Mouse (Mus musculus) midbrain, embryonic 15.5 days (tissue): ENCODE measurements around the gene Epb41l2. TPM values are rescaled to one million over a fixed set of nuclear protein-coding genes. Genes with fewer than 3 reads are reported as not detected.

Experiments used
- ATAC-seq: fragments of 200-750 bp; cut with Nextera tagmentation; replicated peaks from 2 replicates; pipeline ENCODE4 v1.8.0; 2017; ENCODE audit warnings: moderate TSS enrichment
- H3K27ac ChIP-seq: fragments of 300-500 bp; sonication (generic); 2 replicates; pipeline ENCODE4 v1.5.1; 2015; ENCODE audit warnings: mild to moderate bottlenecking, inconsistent platforms
- H3K27me3 ChIP-seq: fragments of 300-500 bp; sonication (generic); replicated peaks from 2 replicates; pipeline ENCODE4 v1.6.1; 2015; ENCODE audit warnings: inconsistent platforms
- H3K36me3 ChIP-seq: fragments of 300-500 bp; sonication (generic); replicated peaks from 2 replicates; pipeline ENCODE4 v1.6.1; 2015; ENCODE audit warnings: inconsistent platforms
- H3K4me1 ChIP-seq: fragments of 300-500 bp; sonication (generic); 2 replicates; pipeline ENCODE4 v1.6.1; 2015; ENCODE audit warnings: inconsistent platforms
- H3K4me2 ChIP-seq: fragments of 300-500 bp; sonication (generic); 2 replicates; pipeline ENCODE4 v1.6.1; 2015; ENCODE audit warnings: inconsistent platforms, mild to moderate bottlenecking, moderate library complexity
- H3K4me3 ChIP-seq: fragments of 300-500 bp; sonication (generic); 2 replicates; pipeline ENCODE4 v1.5.1; 2015; ENCODE audit warnings: mild to moderate bottlenecking, inconsistent platforms
- H3K9ac ChIP-seq: fragments of 300-500 bp; sonication (generic); 2 replicates; pipeline ENCODE4 v1.6.1; 2015; ENCODE audit warnings: mild to moderate bottlenecking, inconsistent platforms
- H3K9me3 ChIP-seq: fragments of 300-500 bp; sonication (generic); 2 replicates; pipeline ENCODE4 v1.6.1; 2016; ENCODE audit warnings: inconsistent platforms
- WGBS: fragments of 180-500 bp; shearing (Covaris S2); methylation state at CpG from one replicate; pipeline ENCODE4 v1.1.7; 2015; ENCODE audit warnings: mixed read lengths; 5-methylcytosine and 5-hydroxymethylcytosine counted together
- polyA plus RNA-seq: library from polyadenylated mRNA; unstranded; fragments of >200 nt; fragmentation: Nextera tagmentation; extraction: Ambion mirVana; gene quantifications from 2 replicates; pipeline ENCODE4 v1.2.1, GENCODE M21; 2015

The Epb41l2 gene
- polyA plus RNA-seq, 1 experiment from 2014 or later: 27.7 TPM

DNA sequence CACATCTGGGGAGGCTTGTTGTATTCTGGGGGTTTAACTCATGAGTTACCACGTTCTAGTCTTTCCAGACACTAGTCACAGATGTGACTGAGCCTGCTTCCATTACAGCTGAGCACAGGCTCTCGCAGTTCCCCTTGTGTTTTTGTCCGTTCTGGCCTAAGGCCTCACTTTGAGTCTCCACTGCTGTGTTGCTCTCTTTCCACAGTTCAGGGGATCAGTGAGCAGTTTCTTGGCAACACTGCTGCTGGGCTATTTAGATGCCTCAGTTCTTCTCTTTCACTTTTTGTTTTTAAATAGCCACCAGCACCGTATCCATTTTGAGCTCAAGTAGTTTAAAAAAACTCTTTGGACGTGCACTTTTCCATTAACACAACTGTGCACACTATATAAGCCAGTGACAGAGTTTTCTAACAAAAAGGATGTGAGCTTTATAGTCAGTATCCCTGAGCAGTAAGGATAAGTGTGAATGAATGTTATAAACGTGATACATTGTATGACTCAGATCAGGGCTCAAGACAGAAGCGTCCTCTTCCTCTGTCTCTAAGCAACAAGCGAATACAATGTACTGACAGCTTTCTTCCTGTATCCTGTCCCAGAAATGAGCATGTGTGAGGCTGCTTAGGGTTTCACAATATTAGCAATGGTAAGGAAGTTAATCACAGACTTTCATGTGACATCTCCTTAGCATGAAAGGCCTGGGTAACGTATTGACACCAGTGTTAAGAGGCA is 28.1 kb upstream of the Epb41l2 start:
- ATAC-seq: no peak
- WGBS: 45% methylated on average over 9 of the region's 9 CpGs
- H3K9me3 ChIP-seq: no peaks in the 10 kb centered on the region
- no peaks in the 10 kb centered on the region for H3K36me3 ChIP-seq
- no peak overlapping the region for H3K27ac ChIP-seq
- no peak overlapping the region for H3K4me3 ChIP-seq
- no peak overlapping the region for H3K4me2 ChIP-seq
- no peaks in the 10 kb centered on the region for H3K4me1 ChIP-seq
- no peaks in the 10 kb centered on the region for H3K27me3 ChIP-seq
- H3K9ac ChIP-seq: no peak overlapping the region

DNA sequence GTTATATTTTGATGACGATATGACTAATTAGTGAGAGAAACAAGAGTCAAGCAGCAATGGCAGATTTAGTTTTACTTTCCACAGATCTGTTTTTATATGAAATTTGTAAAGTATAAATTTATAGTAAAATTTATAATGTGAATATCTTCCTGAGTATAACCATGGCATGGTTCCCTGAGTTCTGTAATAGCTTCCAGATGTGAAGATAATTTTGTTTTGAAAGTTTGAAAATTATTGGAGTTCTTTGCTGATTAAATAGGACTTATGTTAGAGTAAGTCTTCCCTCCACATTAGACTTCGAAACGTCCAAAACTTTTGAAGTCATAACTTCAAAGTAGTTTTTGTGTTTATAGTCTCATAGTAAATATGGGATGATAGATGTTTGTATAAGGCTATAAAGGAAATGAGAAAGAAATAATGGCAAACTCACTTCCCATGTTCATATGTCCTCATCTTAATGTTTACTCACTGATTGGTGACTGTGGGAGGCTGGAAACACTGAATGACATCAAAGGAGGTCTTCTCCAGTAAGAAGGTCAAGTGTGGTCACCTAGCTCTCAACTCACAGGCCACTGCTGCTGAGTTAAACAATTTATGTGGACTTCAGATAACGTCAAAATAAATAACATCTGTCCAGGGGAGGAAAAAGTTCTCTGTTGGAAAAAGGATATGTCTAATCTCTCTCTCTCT is 26.1 kb upstream of the Epb41l2 start:
- no peak for ATAC-seq
- Histone ChIP-seq H3K4me3 (no peak overlapping the region), H3K27me3 (no peaks in the 10 kb centered on the region), H3K4me1 (no peaks in the 10 kb centered on the region), H3K27ac (no peak overlapping the region), H3K9me3 (no peaks in the 10 kb centered on the region), H3K9ac (no peak overlapping the region), H3K4me2 (no peak overlapping the region), H3K36me3 (no peaks in the 10 kb centered on the region)
- 73% methylated on average over 4 of the region's 4 CpGs for WGBS

- H3K4me1 ChIP-seq: no peaks in the 10 kb centered on the region
- H3K4me2 ChIP-seq: no peak overlapping the region
- no peaks in the 10 kb centered on the region for H3K27me3 ChIP-seq
- no peak overlapping the region for H3K9ac ChIP-seq
- no peak overlapping the region for H3K4me3 ChIP-seq
- ATAC-seq: no peak
- H3K27ac ChIP-seq: no peak overlapping the region
- no peaks in the 10 kb centered on the region for H3K36me3 ChIP-seq
- 94% methylated on average over 5 of the region's 5 CpGs for WGBS
- peaks cover 8% of the 10 kb centered on the region; the same call in 1 of the 2 replicates for H3K9me3 ChIP-seq
Observed at GRCm38 (mm10) chr10:25340675-25341074, 18.9 kb upstream of the Epb41l2 start.

- ATAC-seq: no peak
- Histone ChIP-seq H3K4me2 (no peak overlapping the region), H3K4me1 (no peaks in the 10 kb centered on the region), H3K4me3 (no peak overlapping the region), H3K27me3 (no peaks in the 10 kb centered on the region), H3K27ac (no peak overlapping the region), H3K9me3 (peaks cover 8% of the 10 kb centered on the region; the same call in 1 of the 2 replicates), H3K36me3 (no peaks in the 10 kb centered on the region), H3K9ac (no peak overlapping the region)
Observed at GRCm38 (mm10) chr10:25342801-25343200, 16.8 kb upstream of the Epb41l2 start.

GRCm38 (mm10) chr10:25353941-25354340 is 5.7 kb upstream of the Epb41l2 start:
- Histone ChIP-seq H3K27me3 (no peaks in the 10 kb centered on the region), H3K36me3 (no peaks in the 10 kb centered on the region), H3K27ac (no peak overlapping the region), H3K4me2 (no peak overlapping the region), H3K4me1 (no peaks in the 10 kb centered on the region), H3K9ac (no peak overlapping the region), H3K4me3 (no peak overlapping the region), H3K9me3 (no peaks in the 10 kb centered on the region)
- WGBS: 96% methylated on average over 3 of the region's 3 CpGs
- ATAC-seq: no peak

DNA sequence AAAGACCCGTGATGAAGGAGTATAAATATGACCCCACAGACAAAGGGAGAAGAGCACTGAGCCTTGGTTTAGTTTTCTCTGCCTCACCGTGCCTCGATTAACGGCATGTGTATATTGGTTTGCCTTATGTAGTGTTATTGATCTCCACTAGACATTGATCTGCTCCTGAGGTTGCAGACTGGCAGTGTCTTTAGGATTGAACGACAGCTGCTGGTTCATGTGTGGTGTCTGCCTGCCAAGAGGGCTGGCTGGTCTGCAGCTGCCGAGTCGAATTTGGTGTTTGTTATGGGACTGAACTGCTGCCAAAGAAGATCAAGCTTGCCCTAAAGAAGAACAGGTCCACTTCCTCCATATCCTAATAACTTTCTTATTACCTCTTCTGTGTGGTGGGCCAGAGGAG is 5.2 kb upstream of the Epb41l2 start:
- no peak overlapping the region for H3K9ac ChIP-seq
- H3K4me3 ChIP-seq: no peak overlapping the region
- WGBS: 86% methylated on average over 7 of the region's 7 CpGs
- H3K27ac ChIP-seq: no peak overlapping the region
- no peaks in the 10 kb centered on the region for H3K36me3 ChIP-seq
- H3K9me3 ChIP-seq: no peaks in the 10 kb centered on the region
- H3K4me1 ChIP-seq: peaks cover 3% of the 10 kb centered on the region
- no peak for ATAC-seq
- no peaks in the 10 kb centered on the region for H3K27me3 ChIP-seq
- H3K4me2 ChIP-seq: no peak overlapping the region

GRCm38 (mm10) chr10:25359959-25360811 is 587 bp downstream of the Epb41l2 start:
- under 1% methylated on average over 53 of the region's 84 CpGs for WGBS

DNA sequence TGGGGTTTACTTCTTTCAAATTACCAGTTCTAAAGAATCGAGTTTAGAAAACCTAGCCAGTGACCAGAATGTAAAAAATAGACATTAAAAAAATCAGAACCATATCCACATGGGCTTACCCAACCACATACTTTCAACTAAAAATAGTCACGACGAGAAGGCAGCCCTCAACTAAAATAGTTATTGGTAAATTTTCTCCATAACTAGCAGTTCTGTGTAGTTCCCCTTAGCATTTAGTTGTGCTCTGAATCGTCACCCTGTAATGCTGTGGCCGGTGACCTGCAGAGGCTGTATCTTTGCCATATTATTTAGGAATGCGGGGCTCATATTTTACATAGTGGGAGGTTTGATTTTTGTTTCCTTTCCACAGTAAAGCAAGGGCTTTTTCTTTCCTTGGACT is 2.6 kb downstream of the Epb41l2 start:
- WGBS: 82% methylated on average over 6 of the region's 6 CpGs
- H3K9me3 ChIP-seq: no peaks in the 10 kb centered on the region
- no peak overlapping the region for H3K4me2 ChIP-seq
- no peak overlapping the region for H3K9ac ChIP-seq
- H3K27ac ChIP-seq: no peak overlapping the region
- ATAC-seq: no peak
- peaks cover 15% of the 10 kb centered on the region for H3K4me1 ChIP-seq
- no peak overlapping the region for H3K4me3 ChIP-seq
- H3K36me3 ChIP-seq: no peaks in the 10 kb centered on the region
- H3K27me3 ChIP-seq: 0 out of 2 replicates have a peak, but pooled peaks cover 3% of the 10 kb centered on the region

More at GRCm38 (mm10) chr10:25359959-25360811, 587 bp downstream of the Epb41l2 start:
- H3K36me3 ChIP-seq: no peaks in the 10 kb centered on the region
- ATAC-seq: no peak; the same call in none of the 2 replicates
- H3K4me2 ChIP-seq: peak overlapping the region; percentile 89
- 0 out of 2 replicates have a peak, but pooled peaks cover 3% of the 10 kb centered on the region for H3K27me3 ChIP-seq
- peak overlapping the region; percentile 94 for H3K4me3 ChIP-seq
- H3K27ac ChIP-seq: peak overlapping the region; percentile 65
- H3K9me3 ChIP-seq: no peaks in the 10 kb centered on the region
- H3K4me1 ChIP-seq: peaks cover 15% of the 10 kb centered on the region
- peak overlapping the region; percentile 73 for H3K9ac ChIP-seq

DNA sequence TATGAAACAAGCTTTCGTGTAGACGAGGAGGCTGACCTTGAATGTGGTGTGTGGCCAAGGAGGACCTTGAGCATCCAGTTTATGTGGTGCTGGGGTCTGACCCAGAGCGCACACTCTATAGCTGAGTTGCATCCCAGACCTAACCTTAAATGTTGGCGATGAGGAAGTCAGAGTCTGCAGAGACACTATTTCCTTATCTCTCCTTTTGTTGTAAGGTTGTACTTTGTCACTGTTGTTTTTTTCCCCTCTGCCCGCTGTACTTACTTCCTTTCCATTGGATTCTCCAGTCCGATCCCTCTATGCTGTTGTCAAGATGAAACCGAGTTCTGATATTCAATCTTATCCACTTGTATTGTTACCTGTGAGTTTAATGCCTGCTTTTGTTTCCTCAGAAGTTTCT is 5.6 kb downstream of the Epb41l2 start:
- no peaks in the 10 kb centered on the region for H3K9me3 ChIP-seq
- peaks cover 10% of the 10 kb centered on the region; the same call in 1 of the 2 replicates for H3K4me1 ChIP-seq
- 92% methylated on average over 7 of the region's 7 CpGs for WGBS
- no peak overlapping the region for H3K4me2 ChIP-seq
- H3K36me3 ChIP-seq: no peaks in the 10 kb centered on the region
- no peak overlapping the region for H3K27ac ChIP-seq
- no peak overlapping the region for H3K9ac ChIP-seq
- no peak for ATAC-seq
- H3K4me3 ChIP-seq: no peak overlapping the region
- 0 out of 2 replicates have a peak, but pooled peaks cover 3% of the 10 kb centered on the region for H3K27me3 ChIP-seq

- 0 out of 2 replicates have a peak, but pooled peaks cover 3% of the 10 kb centered on the region for H3K27me3 ChIP-seq
- no peaks in the 10 kb centered on the region for H3K9me3 ChIP-seq
- no peak overlapping the region for H3K9ac ChIP-seq
- 80% methylated on average over 7 of the region's 7 CpGs for WGBS
- H3K27ac ChIP-seq: no peak overlapping the region
- no peak overlapping the region for H3K4me2 ChIP-seq
- ATAC-seq: no peak
- H3K36me3 ChIP-seq: no peaks in the 10 kb centered on the region
- H3K4me3 ChIP-seq: no peak overlapping the region
- H3K4me1 ChIP-seq: peaks cover 5% of the 10 kb centered on the region; the same call in 1 of the 2 replicates
Observed at GRCm38 (mm10) chr10:25365708-25366107, 6.1 kb downstream of the Epb41l2 start.

- no peak overlapping the region for H3K4me3 ChIP-seq
- ATAC-seq: no peak
- WGBS: 89% methylated on average over 5 of the region's 5 CpGs
- no peak overlapping the region for H3K9ac ChIP-seq
- no peak overlapping the region for H3K27ac ChIP-seq
- H3K9me3 ChIP-seq: no peaks in the 10 kb centered on the region
- no peak overlapping the region for H3K4me2 ChIP-seq
- H3K36me3 ChIP-seq: no peaks in the 10 kb centered on the region
- H3K27me3 ChIP-seq: no peaks in the 10 kb centered on the region
- no peaks in the 10 kb centered on the region for H3K4me1 ChIP-seq
Observed at GRCm38 (mm10) chr10:25366691-25367090, 7.1 kb downstream of the Epb41l2 start.

DNA sequence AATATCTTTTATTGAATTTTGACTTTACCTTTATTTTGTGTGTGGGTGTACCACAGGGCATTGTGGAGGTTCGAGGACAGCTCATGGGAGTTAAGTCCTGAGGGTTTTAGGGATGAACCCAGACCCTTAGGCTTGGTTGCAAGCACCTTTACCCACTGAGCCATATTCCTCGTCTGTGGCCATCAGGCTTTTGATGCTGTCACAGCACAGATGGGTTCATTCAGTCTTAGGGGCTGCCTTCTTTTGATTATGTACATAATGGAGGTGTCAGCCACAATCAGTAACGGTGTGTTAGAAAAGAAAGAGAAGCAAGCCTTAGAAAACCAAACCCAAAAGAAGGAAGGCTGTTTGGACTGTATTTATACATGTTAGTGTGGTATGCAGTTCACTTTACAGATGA is 9.3 kb downstream of the Epb41l2 start:
- Histone ChIP-seq H3K9me3 (no peaks in the 10 kb centered on the region), H3K9ac (no peak overlapping the region), H3K27ac (no peak overlapping the region), H3K4me1 (0 out of 2 replicates have a peak, but pooled peaks cover 4% of the 10 kb centered on the region), H3K27me3 (no peaks in the 10 kb centered on the region), H3K4me2 (no peak overlapping the region), H3K4me3 (no peak overlapping the region), H3K36me3 (no peaks in the 10 kb centered on the region)
- 25% methylated on average over 3 of the region's 3 CpGs for WGBS
- ATAC-seq: no peak
